Mouse (Mus musculus) E14TG2a.4 (cell line): Measurements from ENCODE around the gene Tmem8b.

ENCODE experiments used
- H3K27me3 ChIP-seq: 2 replicates; pipeline ENCODE4 v1.6.1; 2014; ENCODE audit warnings: low read length, control low read depth; ENCODE audit not compliant: insufficient read depth
- H3K36me3 ChIP-seq: 2 replicates; pipeline ENCODE4 v1.6.1; 2014; ENCODE audit warnings: low read length, control low read depth; ENCODE audit not compliant: insufficient read depth
- H3K4me1 ChIP-seq: replicated peaks from 2 replicates; pipeline ENCODE4 v1.6.1; 2014; ENCODE audit warnings: low read depth, low read length, control low read depth
- H3K4me3 ChIP-seq: replicated peaks from 2 replicates; pipeline ENCODE4 v1.5.1; 2014; ENCODE audit warnings: mild to moderate bottlenecking, low read length
- H3K9me3 ChIP-seq: 2 replicates; pipeline ENCODE4 v1.6.1; 2014; ENCODE audit warnings: low read length, control low read depth
- CTCF ChIP-seq: conservative IDR thresholded peaks from 2 replicates; pipeline ENCODE4 v1.5.1; 2014; ENCODE audit warnings: low read length
- NANOG ChIP-seq: IDR thresholded peaks from 2 replicates; pipeline ENCODE4 v1.6.1; 2014; ENCODE audit warnings: borderline replicate concordance, low read length, mixed read lengths
- POU5F1 ChIP-seq: IDR thresholded peaks from 2 replicates; pipeline ENCODE4 v1.6.1; 2014; ENCODE audit warnings: low read length, borderline replicate concordance

Tmem8b gene

GRCm38 (mm10) chr4:43711821-43712220 is 43.0 kb downstream of the Tmem8b start:
- Histone ChIP-seq H3K4me3 (no peak overlapping the region), H3K27me3 (peaks cover 35% of the 10 kb centered on the region), H3K36me3 (no peaks in the 10 kb centered on the region), H3K9me3 (no peaks in the 10 kb centered on the region), H3K4me1 (no peaks in the 10 kb centered on the region)
- no peak for TF ChIP-seq POU5F1
- peak; percentile 85 for TF ChIP-seq CTCF

GRCm38 (mm10) chr4:43713652-43714219 is 45.0 kb downstream of the Tmem8b start:
- peaks cover 4% of the 10 kb centered on the region; the same call in 1 of the 2 replicates for H3K9me3 ChIP-seq
- TF ChIP-seq POU5F1 (no peak), NANOG (no peak), CTCF (no peak)

GRCm38 (mm10) chr4:43720491-43721228 is 51.9 kb downstream of the Tmem8b start:
- Histone ChIP-seq H3K4me1 (no peaks in the 10 kb centered on the region), H3K9me3 (peaks cover 4% of the 10 kb centered on the region; the same call in 1 of the 2 replicates)
- TF ChIP-seq POU5F1: no peak
- TF ChIP-seq NANOG: no peak
- TF ChIP-seq CTCF: no peak

More at GRCm38 (mm10) chr4:43713652-43714219, 45.0 kb downstream of the Tmem8b start:
- Histone ChIP-seq H3K36me3 (no peaks in the 10 kb centered on the region), H3K4me1 (no peaks in the 10 kb centered on the region), H3K4me3 (no peak overlapping the region), H3K27me3 (peaks cover 22% of the 10 kb centered on the region)

GRCm38 (mm10) chr4:43722191-43722590 is 53.4 kb downstream of the Tmem8b start:
- Histone ChIP-seq H3K36me3 (no peaks in the 10 kb centered on the region), H3K4me3 (no peak overlapping the region), H3K9me3 (peaks cover 4% of the 10 kb centered on the region; the same call in 1 of the 2 replicates), H3K27me3 (no peaks in the 10 kb centered on the region), H3K4me1 (peaks cover 8% of the 10 kb centered on the region)
- no peak for TF ChIP-seq POU5F1
- no peak for TF ChIP-seq NANOG
- no peak for TF ChIP-seq CTCF

More at GRCm38 (mm10) chr4:43720491-43721228, 51.9 kb downstream of the Tmem8b start:
- Histone ChIP-seq H3K27me3 (no peaks in the 10 kb centered on the region), H3K36me3 (no peaks in the 10 kb centered on the region), H3K4me3 (no peak overlapping the region)

- Histone ChIP-seq H3K27me3 (peaks cover 16% of the 10 kb centered on the region), H3K9me3 (no peaks in the 10 kb centered on the region), H3K4me3 (no peak overlapping the region), H3K4me1 (peaks cover 22% of the 10 kb centered on the region), H3K36me3 (no peaks in the 10 kb centered on the region)
- no peak for TF ChIP-seq NANOG
- peak; percentile 64 for TF ChIP-seq CTCF
Measured at GRCm38 (mm10) chr4:43724764-43725163, 56.0 kb downstream of the Tmem8b start.

- Histone ChIP-seq H3K4me3 (no peak overlapping the region), H3K36me3 (no peaks in the 10 kb centered on the region), H3K4me1 (peaks cover 37% of the 10 kb centered on the region), H3K9me3 (no peaks in the 10 kb centered on the region), H3K27me3 (peaks cover 25% of the 10 kb centered on the region)
- TF ChIP-seq POU5F1 (no peak), NANOG (no peak), CTCF (no peak)
Measured at GRCm38 (mm10) chr4:43726228-43726993, 57.6 kb downstream of the Tmem8b start.

- Histone ChIP-seq H3K9me3 (no peaks in the 10 kb centered on the region), H3K27me3 (peaks cover 25% of the 10 kb centered on the region), H3K4me1 (peaks cover 37% of the 10 kb centered on the region), H3K36me3 (no peaks in the 10 kb centered on the region), H3K4me3 (no peak within 1 kb of the TSS)
- TF ChIP-seq POU5F1 (no peak), NANOG (no peak), CTCF (no peak)
Measured at GRCm38 (mm10) chr4:43726995-43727394, 58.2 kb downstream of the Tmem8b start, which contains the start of gene Hrct1. Gene Hrct1, plus strand, starts transcription at chr4:43727188.

GRCm38 (mm10) chr4:43727718-43728575 is 59.2 kb downstream of the Tmem8b start:
- no peak overlapping the region for H3K4me3 ChIP-seq
- TF ChIP-seq NANOG: no peak
- peaks cover 32% of the 10 kb centered on the region for H3K27me3 ChIP-seq
- H3K4me1 ChIP-seq: peaks cover 37% of the 10 kb centered on the region
- H3K9me3 ChIP-seq: no peaks in the 10 kb centered on the region
- no peaks in the 10 kb centered on the region for H3K36me3 ChIP-seq
